Mouse (Mus musculus) hindbrain, embryonic 16.5 days (tissue): ENCODE data around the gene Vmn2r56. TPM values are rescaled to one million over a fixed set of nuclear protein-coding genes. Genes with fewer than 3 reads are reported as not detected.

Source experiments
- polyA plus RNA-seq: library from polyadenylated mRNA; unstranded; fragments of >200 nt; fragmentation: Nextera tagmentation; extraction: Ambion mirVana; gene quantifications from 2 replicates; pipeline ENCODE4 v1.2.1, GENCODE M21; 2015

Vmn2r56 gene
- polyA plus RNA-seq, 1 experiment from 2014 or later, result 0.03 TPM

Other genes with a start within 250 kb of the Vmn2r56 start
- not detected in 2 replicates for gene 2900092C05Rik, start 222.5 kb downstream of the Vmn2r56 start, polyA plus RNA-seq
- gene Vmn2r53, start 126.2 kb downstream of the Vmn2r56 start, polyA plus RNA-seq, result 0.01 TPM in 2 replicates
- not detected in 2 replicates for gene Vmn2r54, start 94.7 kb downstream of the Vmn2r56 start, polyA plus RNA-seq
- not detected in 2 replicates for gene Vmn2r55, start 50.0 kb downstream of the Vmn2r56 start, polyA plus RNA-seq
- 35.3 and 36.2 TPM in 2 replicates for gene Zscan18, start 68.6 kb upstream of the Vmn2r56 start, polyA plus RNA-seq
- 23.8 and 31.0 TPM in 2 replicates for gene Zfp329, start 83.9 kb upstream of the Vmn2r56 start, polyA plus RNA-seq
- gene Zfp110, start 99.8 kb upstream of the Vmn2r56 start, polyA plus RNA-seq, result 24.7 and 30.6 TPM in 2 replicates
- 6.8 and 7.1 TPM in 2 replicates for gene Zfp128, start 146.2 kb upstream of the Vmn2r56 start, polyA plus RNA-seq
- gene Zscan22, start 162.8 kb upstream of the Vmn2r56 start, polyA plus RNA-seq, result 10.4 and 13.1 TPM in 2 replicates
- gene Rps5, start 187.3 kb upstream of the Vmn2r56 start, polyA plus RNA-seq, result 564 and 566 TPM in 2 replicates
- gene Rnf225, start 192.4 kb upstream of the Vmn2r56 start, polyA plus RNA-seq, result 1.2 and 1.3 TPM in 2 replicates
- 11.9 and 13.5 TPM in 2 replicates for gene Zfp324, start 230.8 kb upstream of the Vmn2r56 start, polyA plus RNA-seq
- gene Zfp446, start 242.8 kb upstream of the Vmn2r56 start, polyA plus RNA-seq, result 11.9 and 12.4 TPM in 2 replicates